Mouse (Mus musculus) cerebral cortex, adult 2 months (tissue): ENCODE data around the gene Cactin.

Experiments
- WGBS: fragments of 180-500 bp; shearing (Covaris S2); methylation state at CpG from one replicate; pipeline ENCODE4 v1.1.7; 2018; 5-methylcytosine and 5-hydroxymethylcytosine counted together

Cactin gene

GRCm38 (mm10) chr10:81342686-81343505 is 22.0 kb downstream of the Cactin start, which contains the start of gene Gipc3:
Gene Gipc3 (minus strand): TSS chr10:81343266.
- WGBS, result 5% methylated on average over 66 of the region's 67 CpGs

- 50% methylated on average over 8 of the region's 8 CpGs for WGBS
Measured at GRCm38 (mm10) chr10:81344421-81345161, 23.7 kb downstream of the Cactin start.

GRCm38 (mm10) chr10:81345162-81345534 is 24.2 kb downstream of the Cactin start:
- 84% methylated on average over 4 of the region's 4 CpGs for WGBS

GRCm38 (mm10) chr10:81346453-81347067 is 25.7 kb downstream of the Cactin start:
- 22% methylated on average over 55 of the region's 55 CpGs for WGBS

- 19% methylated on average over 12 of the region's 12 CpGs for WGBS
Measured at GRCm38 (mm10) chr10:81349146-81349545, 28.2 kb downstream of the Cactin start.

- WGBS, result under 1% methylated on average over 29 of the region's 29 CpGs
Measured at GRCm38 (mm10) chr10:81349961-81350350, 29.1 kb downstream of the Cactin start.

- WGBS, result under 1% methylated on average over 54 of the region's 54 CpGs
Measured at GRCm38 (mm10) chr10:81350351-81351063, 29.6 kb downstream of the Cactin start, which contains the start of gene Hmg20b. Gene Hmg20b (minus strand): TSS chr10:81350480.

- 33% methylated on average over 9 of the region's 9 CpGs for WGBS
Measured at GRCm38 (mm10) chr10:81351678-81352291, 30.9 kb downstream of the Cactin start.

- WGBS, result 71% methylated on average over 9 of the region's 9 CpGs
Measured at GRCm38 (mm10) chr10:81354738-81355477, 34.0 kb downstream of the Cactin start.

GRCm38 (mm10) chr10:81355533-81355932 is 34.6 kb downstream of the Cactin start:
- WGBS, result 82% methylated on average over 4 of the region's 4 CpGs

GRCm38 (mm10) chr10:81356352-81356990 is 35.6 kb downstream of the Cactin start:
- 51% methylated on average over 12 of the region's 12 CpGs for WGBS

- WGBS, result 2% methylated on average over 79 of the region's 79 CpGs
Measured at GRCm38 (mm10) chr10:81356991-81357844, 36.3 kb downstream of the Cactin start, which contains the start of gene Mfsd12. Gene Mfsd12 (plus strand): TSS chr10:81357491.

GRCm38 (mm10) chr10:81358209-81358608 is 37.3 kb downstream of the Cactin start:
- WGBS, result 38% methylated on average over 4 of the region's 4 CpGs

- 89% methylated on average over 1 of the region's 1 CpGs for WGBS
Measured at GRCm38 (mm10) chr10:81358841-81359240, 37.9 kb downstream of the Cactin start.

- 73% methylated on average over 8 of the region's 8 CpGs for WGBS
Measured at GRCm38 (mm10) chr10:81360721-81361120, 39.8 kb downstream of the Cactin start.

GRCm38 (mm10) chr10:81362336-81362949 is 41.5 kb downstream of the Cactin start:
- WGBS, result 84% methylated on average over 12 of the region's 12 CpGs

GRCm38 (mm10) chr10:81363436-81364346 is 42.8 kb downstream of the Cactin start:
- 51% methylated on average over 54 of the region's 54 CpGs for WGBS
